ENCODE assay signal across 15 mouse cellular contexts in the genomic region with DNA sequence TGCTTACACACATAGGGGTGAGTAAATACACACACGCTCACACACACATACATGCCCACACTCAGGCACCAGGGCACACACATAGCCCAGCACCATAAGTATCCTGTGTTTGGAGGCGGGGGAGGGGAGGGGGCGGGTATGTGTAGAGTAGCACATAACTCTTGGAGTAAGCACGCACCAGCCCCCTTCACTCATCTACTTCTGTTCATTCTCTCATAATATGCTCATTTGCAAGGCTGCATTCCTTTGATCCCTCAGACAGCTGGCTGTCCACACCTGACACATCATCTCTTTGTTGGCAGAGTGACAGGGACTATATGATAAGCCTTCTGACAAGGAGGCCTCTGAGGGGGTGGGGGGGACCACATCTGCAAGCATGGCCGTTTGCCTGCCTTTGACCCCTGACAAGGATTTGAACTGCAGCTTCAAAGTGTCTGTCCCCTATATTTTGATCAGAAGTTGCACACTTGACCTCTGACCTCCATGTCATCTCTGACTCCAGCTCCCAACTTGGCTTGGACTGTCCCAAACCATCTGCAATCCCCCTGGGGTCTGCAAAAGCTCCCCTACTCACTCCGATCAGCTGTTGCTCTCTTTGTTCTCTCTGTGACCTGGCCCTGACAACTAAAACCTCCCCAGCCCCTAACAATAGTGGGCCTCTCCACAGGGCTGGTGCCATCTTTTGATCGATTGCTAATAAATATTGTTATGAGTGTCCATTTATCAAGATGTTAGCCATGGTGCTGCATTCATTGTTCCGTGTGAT.
DNase-seq lines count a peak whose midpoint lies in the region; ATAC-seq lines count a peak whose summit lies in the region.
"Had no signal": no experiment of that assay in that cellular context is flagged by ENCODE, and none has a peak within 500 bp of the region (broad histone marks: within the 10 kb centered on the region; RNA-seq: fewer than 3 reads in every experiment).

No protein-coding gene starts in this region.

- H3K27me3 ChIP-seq in heart, embryonic 14.5 days (ENCODE audit: control insufficient read depth, insufficient read depth, low read length): no peaks in the 10 kb centered on the region
- H3K27me3 ChIP-seq in heart, embryonic 12.5 days (replicated peaks): no peaks in the 10 kb centered on the region
- H3K27me3 ChIP-seq in midbrain, embryonic 13.5 days: no peaks in the 10 kb centered on the region
- H3K27me3 ChIP-seq in midbrain, embryonic 15.5 days (replicated peaks): no peaks in the 10 kb centered on the region
- no peaks in the 10 kb centered on the region for H3K27me3 ChIP-seq in hindbrain, embryonic 15.5 days
- H3K27me3 ChIP-seq in intestine, embryonic 16.5 days (replicated peaks; ENCODE audit: control insufficient read depth, insufficient read depth, low read length): no peaks in the 10 kb centered on the region
- H3K27me3 ChIP-seq: heart, embryonic 13.5 days had no signal

- DNase-seq in left cerebral cortex, adult 9 months (ENCODE audit: low spot score in 2 of 2): no peak
- DNase-seq: cerebellum, adult 11 months; right cerebral cortex, postnatal 25 days had no signal

- no peaks in the 10 kb centered on the region for H3K9me3 ChIP-seq in heart, embryonic 14.5 days (ENCODE audit: control insufficient read depth, low read length)
- H3K9me3 ChIP-seq in heart, embryonic 12.5 days (replicated peaks): peaks cover 6% of the 10 kb centered on the region; the same call in 1 of the 2 replicates
- no peaks in the 10 kb centered on the region for H3K9me3 ChIP-seq in midbrain, embryonic 13.5 days
- no peaks in the 10 kb centered on the region for H3K9me3 ChIP-seq in midbrain, embryonic 15.5 days
- no peaks in the 10 kb centered on the region for H3K9me3 ChIP-seq in hindbrain, embryonic 15.5 days
- peaks cover 3% of the 10 kb centered on the region; the same call in 1 of the 2 replicates for H3K9me3 ChIP-seq in intestine, embryonic 16.5 days (ENCODE audit: control insufficient read depth, low read length)
- H3K9me3 ChIP-seq: heart, embryonic 13.5 days had no signal

- 69% methylated on average over 8 of the region's 8 CpGs for WGBS in heart, embryonic 14.5 days
- WGBS in heart, embryonic 12.5 days: 64% methylated on average over 8 of the region's 8 CpGs
- 64% methylated on average over 8 of the region's 8 CpGs for WGBS in midbrain, embryonic 13.5 days
- 66% methylated on average over 8 of the region's 8 CpGs for WGBS in midbrain, embryonic 15.5 days
- WGBS in hindbrain, embryonic 15.5 days: 57% methylated on average over 8 of the region's 8 CpGs
- WGBS in intestine, embryonic 16.5 days: 79% methylated on average over 8 of the region's 8 CpGs

- ATAC-seq in heart, embryonic 14.5 days (ENCODE audit: insufficient number of reproducible peaks, insufficient read depth, low FRiP score, low read depth): 0 out of 2 replicates have a peak, but pooled peaks have one; percentile 17
- ATAC-seq in heart, embryonic 12.5 days (ENCODE audit: insufficient number of reproducible peaks, low FRiP score): no peak
- ATAC-seq in midbrain, embryonic 13.5 days: peak; percentile 55; the same call in 1 of the 2 replicates
- ATAC-seq in midbrain, embryonic 15.5 days (replicated peaks): no peak; the same call in 1 of the 2 replicates
- ATAC-seq in hindbrain, embryonic 15.5 days (ENCODE audit: low FRiP score, low read depth): peak; percentile 66
- ATAC-seq in intestine, embryonic 16.5 days: no peak
- ATAC-seq: forebrain, embryonic 14.5 days; intestine, postnatal 0 days had no signal

- H3K4me3 ChIP-seq in heart, embryonic 14.5 days (ENCODE audit: control insufficient read depth in 1 of 2, insufficient read depth in 1 of 2, low read depth in 1 of 2, low read length in 2 of 2): no peak overlapping the region
- no peak overlapping the region for H3K4me3 ChIP-seq in heart, embryonic 12.5 days
- H3K4me3 ChIP-seq in midbrain, embryonic 13.5 days (replicated peaks): no peak overlapping the region
- H3K4me3 ChIP-seq in midbrain, embryonic 15.5 days: no peak overlapping the region
- no peak overlapping the region for H3K4me3 ChIP-seq in hindbrain, embryonic 15.5 days
- H3K4me3 ChIP-seq in intestine, embryonic 16.5 days (ENCODE audit: low read length): no peak overlapping the region
- H3K4me3 ChIP-seq: heart, embryonic 13.5 days; left cerebral cortex, adult 2 months had no signal

- no peak overlapping the region for H3K4me2 ChIP-seq in heart, embryonic 14.5 days (ENCODE audit: low read length)
- no peak overlapping the region for H3K4me2 ChIP-seq in heart, embryonic 12.5 days
- no peak overlapping the region for H3K4me2 ChIP-seq in midbrain, embryonic 13.5 days (replicated peaks)
- H3K4me2 ChIP-seq in midbrain, embryonic 15.5 days: no peak overlapping the region
- no peak overlapping the region for H3K4me2 ChIP-seq in hindbrain, embryonic 15.5 days
- no peak overlapping the region for H3K4me2 ChIP-seq in intestine, embryonic 16.5 days (ENCODE audit: low read depth, low read length)
- H3K4me2 ChIP-seq: heart, embryonic 13.5 days had no signal

- no peak overlapping the region for H3K27ac ChIP-seq in heart, embryonic 14.5 days (replicated peaks in 1 of 2; ENCODE audit: control insufficient read depth in 1 of 2, insufficient read depth in 1 of 2, low read depth in 2 of 2, low read length in 2 of 2)
- no peak overlapping the region for H3K27ac ChIP-seq in heart, embryonic 12.5 days (ENCODE audit: poor library complexity, severe bottlenecking)
- no peak overlapping the region for H3K27ac ChIP-seq in midbrain, embryonic 13.5 days
- no peak overlapping the region for H3K27ac ChIP-seq in midbrain, embryonic 15.5 days
- H3K27ac ChIP-seq in hindbrain, embryonic 15.5 days (replicated peaks): no peak overlapping the region
- no peak overlapping the region for H3K27ac ChIP-seq in intestine, embryonic 16.5 days (ENCODE audit: low read length)
- H3K27ac ChIP-seq: heart, embryonic 13.5 days; left cerebral cortex, adult 2 months; liver, embryonic 14.5 days had no signal

- H3K9ac ChIP-seq in heart, embryonic 14.5 days (ENCODE audit: low read length): no peak overlapping the region
- no peak overlapping the region for H3K9ac ChIP-seq in heart, embryonic 12.5 days
- no peak overlapping the region for H3K9ac ChIP-seq in midbrain, embryonic 13.5 days (replicated peaks)
- no peak overlapping the region for H3K9ac ChIP-seq in midbrain, embryonic 15.5 days
- H3K9ac ChIP-seq in hindbrain, embryonic 15.5 days: no peak overlapping the region
- no peak overlapping the region for H3K9ac ChIP-seq in intestine, embryonic 16.5 days (ENCODE audit: low read depth, low read length)
- H3K9ac ChIP-seq: heart, embryonic 13.5 days; liver, embryonic 14.5 days had no signal

- no peaks in the 10 kb centered on the region for H3K36me3 ChIP-seq in heart, embryonic 14.5 days (ENCODE audit: control insufficient read depth, insufficient read depth, low read length)
- no peaks in the 10 kb centered on the region for H3K36me3 ChIP-seq in heart, embryonic 12.5 days
- no peaks in the 10 kb centered on the region for H3K36me3 ChIP-seq in midbrain, embryonic 13.5 days
- H3K36me3 ChIP-seq in midbrain, embryonic 15.5 days (replicated peaks): no peaks in the 10 kb centered on the region
- H3K36me3 ChIP-seq in hindbrain, embryonic 15.5 days: no peaks in the 10 kb centered on the region
- H3K36me3 ChIP-seq in intestine, embryonic 16.5 days (ENCODE audit: control insufficient read depth, insufficient read depth, low read length): no peaks in the 10 kb centered on the region
- H3K36me3 ChIP-seq: G1E; heart, embryonic 13.5 days had no signal

- peaks cover 4 to 6% of the 10 kb centered on the region in 2 experiments; a peak in 2 of 4 replicates for H3K4me1 ChIP-seq in heart, embryonic 14.5 days (ENCODE audit: control insufficient read depth in 2 of 2, insufficient read depth in 2 of 2, low read length in 2 of 2)
- peaks cover 5% of the 10 kb centered on the region; the same call in 1 of the 2 replicates for H3K4me1 ChIP-seq in heart, embryonic 12.5 days (replicated peaks)
- H3K4me1 ChIP-seq in midbrain, embryonic 13.5 days (replicated peaks): peaks cover 27% of the 10 kb centered on the region
- H3K4me1 ChIP-seq in midbrain, embryonic 15.5 days: peaks cover 10% of the 10 kb centered on the region
- H3K4me1 ChIP-seq in hindbrain, embryonic 15.5 days (replicated peaks): peaks cover 10% of the 10 kb centered on the region
- H3K4me1 ChIP-seq in intestine, embryonic 16.5 days (ENCODE audit: control insufficient read depth, insufficient read depth, low read length): peaks cover 3% of the 10 kb centered on the region; the same call in 1 of the 2 replicates

Comparison
In these comparisons a context has a peak if more than half of its experiments do, and no peak if none do; other contexts are left out.
1. ATAC-seq: peak in heart, embryonic 14.5 days (single experiment), midbrain, embryonic 13.5 days (single experiment) and hindbrain, embryonic 15.5 days (single experiment); none in heart, embryonic 12.5 days (single experiment), midbrain, embryonic 15.5 days (single experiment) and intestine, embryonic 16.5 days (single experiment).